Mouse (Mus musculus): Measurements from ENCODE around the gene Gsta3. TPM values are rescaled to one million over a fixed set of nuclear protein-coding genes. Genes with fewer than 3 reads are reported as not detected.
"Not testable (repeated sequence)": the region's sequence is repeated elsewhere in the genome, so short reads cannot be mapped to it uniquely, and the experiment has no call there.

Gsta3 gene
- polyA plus RNA-seq, 1 experiment from 2014 or later, result 0.31 TPM

DNA sequence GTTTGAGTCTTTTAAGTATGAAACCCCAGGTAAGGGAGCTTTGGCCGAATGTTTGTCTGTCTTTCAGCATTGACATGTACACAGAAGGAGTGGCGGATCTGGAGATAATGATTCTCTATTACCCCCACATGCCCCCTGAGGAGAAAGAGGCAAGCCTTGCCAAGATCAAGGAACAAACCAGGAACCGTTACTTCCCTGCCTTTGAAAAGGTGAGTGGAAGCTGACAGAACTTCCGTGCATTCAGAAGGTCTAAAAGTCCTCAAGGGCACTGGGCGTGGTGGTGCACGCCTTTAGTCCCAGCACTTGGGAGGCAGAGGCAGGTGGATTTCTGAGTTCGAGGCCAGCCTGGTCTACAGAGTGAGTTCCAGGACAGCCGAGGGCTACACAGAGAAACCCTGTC, 19.6 kb downstream of the Gsta3 start:
- ATAC-seq (ENCODE audit: low FRiP score); H3K27me3 ChIP-seq (ENCODE audit: control insufficient read depth, insufficient read depth, low read length); H3K4me3 ChIP-seq (ENCODE audit: low read depth, low read length); DNase-seq (ENCODE audit: low spot score); H3K4me1 ChIP-seq (replicated peaks; ENCODE audit: control insufficient read depth, insufficient read depth, low read length); H3K36me3 ChIP-seq (ENCODE audit: control insufficient read depth, insufficient read depth, low read length); H3K9me3 ChIP-seq (ENCODE audit: control insufficient read depth, low read length); H3K27ac ChIP-seq (ENCODE audit: low read depth, low read length); H3K9ac ChIP-seq (ENCODE audit: low read depth, low read length); H3K4me2 ChIP-seq (replicated peaks; ENCODE audit: low read depth, low read length): not testable (repeated sequence)
- 87% methylated on average over 8 of the region's 8 CpGs for whole genome bisulfite sequencing

DNA sequence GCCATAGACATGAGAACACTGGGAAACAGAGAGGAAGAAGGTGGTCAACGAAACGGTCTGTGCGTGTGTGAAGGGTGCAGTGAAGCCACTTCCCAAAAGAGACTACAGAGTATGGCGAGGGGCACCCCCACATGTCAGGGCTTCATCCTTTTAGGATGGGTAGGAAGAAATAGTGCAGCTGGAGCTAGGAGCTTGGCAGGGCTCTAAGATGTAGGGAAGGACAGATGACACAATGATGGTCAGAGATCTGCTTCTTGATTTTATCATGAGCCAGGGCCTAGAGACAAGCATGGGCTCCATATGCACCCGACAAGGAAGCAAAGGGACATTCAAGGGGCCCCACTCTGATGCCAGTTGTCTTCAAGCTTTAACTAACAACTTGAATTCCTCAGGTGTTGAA, 22.0 kb downstream of the Gsta3 start:
- Histone ChIP-seq H3K4me1 (replicated peaks; ENCODE audit: control insufficient read depth, insufficient read depth, low read length) (no peaks in the 10 kb centered on the region), H3K4me3 (ENCODE audit: low read depth, low read length) (no peak overlapping the region), H3K9me3 (ENCODE audit: control insufficient read depth, low read length) (no peaks in the 10 kb centered on the region), H3K36me3 (ENCODE audit: control insufficient read depth, insufficient read depth, low read length) (no peaks in the 10 kb centered on the region), H3K27me3 (ENCODE audit: control insufficient read depth, insufficient read depth, low read length) (no peaks in the 10 kb centered on the region), H3K4me2 (replicated peaks; ENCODE audit: low read depth, low read length) (no peak overlapping the region), H3K27ac (ENCODE audit: low read depth, low read length) (no peak overlapping the region), H3K9ac (ENCODE audit: low read depth, low read length) (no peak overlapping the region)
- WGBS, result 92% methylated on average over 5 of the region's 5 CpGs
- ATAC-seq (ENCODE audit: low FRiP score) (no peak), DNase-seq (ENCODE audit: low spot score) (no peak)

- Histone ChIP-seq H3K36me3 (ENCODE audit: control insufficient read depth, insufficient read depth, low read length) (no peaks in the 10 kb centered on the region), H3K4me1 (replicated peaks; ENCODE audit: control insufficient read depth, insufficient read depth, low read length) (no peaks in the 10 kb centered on the region), H3K4me3 (ENCODE audit: low read depth, low read length) (no peak overlapping the region), H3K4me2 (replicated peaks; ENCODE audit: low read depth, low read length) (no peak overlapping the region), H3K9ac (ENCODE audit: low read depth, low read length) (no peak overlapping the region), H3K9me3 (ENCODE audit: control insufficient read depth, low read length) (no peaks in the 10 kb centered on the region), H3K27ac (ENCODE audit: low read depth, low read length) (no peak overlapping the region), H3K27me3 (ENCODE audit: control insufficient read depth, insufficient read depth, low read length) (no peaks in the 10 kb centered on the region)
- WGBS, result 90% methylated on average over 4 of the region's 4 CpGs
- ATAC-seq (ENCODE audit: low FRiP score), result no peak
- DNase-seq (ENCODE audit: low spot score), result no peak
These were observed 23.6 kb downstream of the Gsta3 start for GRCm38 (mm10) chr1:21263986-21264385.

DNA sequence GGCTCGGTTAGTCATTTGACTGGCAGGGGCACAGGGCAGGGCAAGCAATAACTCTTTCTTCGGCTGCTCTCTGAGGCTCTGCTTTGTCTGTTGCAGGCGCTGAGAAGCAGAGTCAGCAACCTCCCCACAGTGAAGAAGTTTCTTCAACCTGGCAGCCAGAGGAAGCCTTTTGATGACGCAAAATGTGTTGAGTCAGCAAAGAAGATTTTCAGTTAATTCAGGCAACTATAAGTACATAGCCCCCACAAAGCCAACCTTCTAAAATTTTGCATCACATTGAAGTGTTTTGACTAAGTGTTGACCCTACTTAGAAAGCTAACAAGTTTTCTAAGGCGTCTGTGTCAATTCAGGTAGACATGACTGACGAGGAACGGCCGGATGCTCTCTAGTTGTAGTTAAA, 24.4 kb downstream of the Gsta3 start:
- no peaks in the 10 kb centered on the region for H3K4me1 ChIP-seq (replicated peaks; ENCODE audit: control insufficient read depth, insufficient read depth, low read length)
- H3K9ac ChIP-seq (ENCODE audit: low read depth, low read length), result no peak overlapping the region
- H3K36me3 ChIP-seq (ENCODE audit: control insufficient read depth, insufficient read depth, low read length), result no peaks in the 10 kb centered on the region
- WGBS, result 80% methylated on average over 8 of the region's 8 CpGs
- no peaks in the 10 kb centered on the region for H3K9me3 ChIP-seq (ENCODE audit: control insufficient read depth, low read length)
- no peak for ATAC-seq (ENCODE audit: low FRiP score)
- no peak overlapping the region for H3K4me2 ChIP-seq (replicated peaks; ENCODE audit: low read depth, low read length)
- H3K27ac ChIP-seq (ENCODE audit: low read depth, low read length), result no peak overlapping the region
- DNase-seq (ENCODE audit: low spot score), result no peak
- no peak overlapping the region for H3K4me3 ChIP-seq (ENCODE audit: low read depth, low read length)
- no peaks in the 10 kb centered on the region for H3K27me3 ChIP-seq (ENCODE audit: control insufficient read depth, insufficient read depth, low read length)

- Histone ChIP-seq H3K27ac (ENCODE audit: low read depth, low read length) (no peak overlapping the region), H3K9me3 (ENCODE audit: control insufficient read depth, low read length) (no peaks in the 10 kb centered on the region), H3K36me3 (ENCODE audit: control insufficient read depth, insufficient read depth, low read length) (no peaks in the 10 kb centered on the region), H3K9ac (ENCODE audit: low read depth, low read length) (no peak overlapping the region), H3K4me2 (replicated peaks; ENCODE audit: low read depth, low read length) (no peak overlapping the region), H3K4me3 (ENCODE audit: low read depth, low read length) (no peak overlapping the region), H3K27me3 (ENCODE audit: control insufficient read depth, insufficient read depth, low read length) (no peaks in the 10 kb centered on the region), H3K4me1 (replicated peaks; ENCODE audit: control insufficient read depth, insufficient read depth, low read length) (no peaks in the 10 kb centered on the region)
- ATAC-seq (ENCODE audit: low FRiP score), result no peak
- WGBS, result 85% methylated on average over 1 of the region's 1 CpGs
- DNase-seq (ENCODE audit: low spot score), result no peak
These were observed 26.4 kb downstream of the Gsta3 start for GRCm38 (mm10) chr1:21266766-21267165.

GRCm38 (mm10) chr1:21267466-21267865, 27.1 kb downstream of the Gsta3 start:
- H3K4me1 ChIP-seq (replicated peaks; ENCODE audit: control insufficient read depth, insufficient read depth, low read length); H3K9ac ChIP-seq (ENCODE audit: low read depth, low read length); H3K9me3 ChIP-seq (ENCODE audit: control insufficient read depth, low read length); H3K4me2 ChIP-seq (replicated peaks; ENCODE audit: low read depth, low read length); DNase-seq (ENCODE audit: low spot score); H3K27ac ChIP-seq (ENCODE audit: low read depth, low read length); H3K36me3 ChIP-seq (ENCODE audit: control insufficient read depth, insufficient read depth, low read length); ATAC-seq (ENCODE audit: low FRiP score); H3K4me3 ChIP-seq (ENCODE audit: low read depth, low read length); H3K27me3 ChIP-seq (ENCODE audit: control insufficient read depth, insufficient read depth, low read length): not testable (repeated sequence)
- WGBS, result 79% methylated on average over 6 of the region's 7 CpGs

GRCm38 (mm10) chr1:21271343-21272055, 31.1 kb downstream of the Gsta3 start:
- no peaks in the 10 kb centered on the region for H3K4me1 ChIP-seq (replicated peaks; ENCODE audit: control insufficient read depth, insufficient read depth, low read length)
- H3K4me3 ChIP-seq (ENCODE audit: low read depth, low read length), result 0 out of 2 replicates have a peak overlapping the region, but pooled peaks have one; percentile 10
- WGBS, result 23% methylated on average over 18 of the region's 18 CpGs
- no peak overlapping the region for H3K27ac ChIP-seq (ENCODE audit: low read depth, low read length)
- DNase-seq (ENCODE audit: low spot score) (peak; percentile 87), ATAC-seq (ENCODE audit: low FRiP score) (peak; percentile 80)
- no peaks in the 10 kb centered on the region for H3K9me3 ChIP-seq (ENCODE audit: control insufficient read depth, low read length)
- H3K27me3 ChIP-seq (ENCODE audit: control insufficient read depth, insufficient read depth, low read length), result no peaks in the 10 kb centered on the region
- H3K4me2 ChIP-seq (replicated peaks; ENCODE audit: low read depth, low read length), result peak overlapping the region; percentile 23; the same call in 1 of the 2 replicates
- H3K9ac ChIP-seq (ENCODE audit: low read depth, low read length), result no peak overlapping the region
- H3K36me3 ChIP-seq (ENCODE audit: control insufficient read depth, insufficient read depth, low read length), result no peaks in the 10 kb centered on the region

GRCm38 (mm10) chr1:21272056-21272431, 31.7 kb downstream of the Gsta3 start:
- ATAC-seq (ENCODE audit: low FRiP score), result no peak
- 0 out of 2 replicates have a peak overlapping the region, but pooled peaks have one; percentile 10 for H3K4me3 ChIP-seq (ENCODE audit: low read depth, low read length)
- H3K4me1 ChIP-seq (replicated peaks; ENCODE audit: control insufficient read depth, insufficient read depth, low read length), result no peaks in the 10 kb centered on the region
- no peaks in the 10 kb centered on the region for H3K36me3 ChIP-seq (ENCODE audit: control insufficient read depth, insufficient read depth, low read length)
- 31% methylated on average over 14 of the region's 14 CpGs for WGBS
- DNase-seq (ENCODE audit: low spot score), result peak; percentile 11
- peak overlapping the region; percentile 23; the same call in 1 of the 2 replicates for H3K4me2 ChIP-seq (replicated peaks; ENCODE audit: low read depth, low read length)
- H3K9me3 ChIP-seq (ENCODE audit: control insufficient read depth, low read length), result no peaks in the 10 kb centered on the region
- H3K27ac ChIP-seq (ENCODE audit: low read depth, low read length), result no peak overlapping the region
- no peak overlapping the region for H3K9ac ChIP-seq (ENCODE audit: low read depth, low read length)
- no peaks in the 10 kb centered on the region for H3K27me3 ChIP-seq (ENCODE audit: control insufficient read depth, insufficient read depth, low read length)

GRCm38 (mm10) chr1:21273091-21273490, 32.7 kb downstream of the Gsta3 start:
- WGBS, result 95% methylated on average over 6 of the region's 6 CpGs
- Histone ChIP-seq H3K27ac (ENCODE audit: low read depth, low read length) (no peak overlapping the region), H3K36me3 (ENCODE audit: control insufficient read depth, insufficient read depth, low read length) (no peaks in the 10 kb centered on the region), H3K4me1 (replicated peaks; ENCODE audit: control insufficient read depth, insufficient read depth, low read length) (no peaks in the 10 kb centered on the region), H3K4me3 (ENCODE audit: low read depth, low read length) (no peak overlapping the region), H3K4me2 (replicated peaks; ENCODE audit: low read depth, low read length) (no peak overlapping the region), H3K9ac (ENCODE audit: low read depth, low read length) (no peak overlapping the region), H3K9me3 (ENCODE audit: control insufficient read depth, low read length) (no peaks in the 10 kb centered on the region), H3K27me3 (ENCODE audit: control insufficient read depth, insufficient read depth, low read length) (no peaks in the 10 kb centered on the region)
- DNase-seq (ENCODE audit: low spot score), result no peak
- no peak for ATAC-seq (ENCODE audit: low FRiP score)

Data from hindbrain, embryonic 11.5 days (tissue).